ENCODE assay signal across 8 mouse cellular contexts in the genomic region with DNA sequence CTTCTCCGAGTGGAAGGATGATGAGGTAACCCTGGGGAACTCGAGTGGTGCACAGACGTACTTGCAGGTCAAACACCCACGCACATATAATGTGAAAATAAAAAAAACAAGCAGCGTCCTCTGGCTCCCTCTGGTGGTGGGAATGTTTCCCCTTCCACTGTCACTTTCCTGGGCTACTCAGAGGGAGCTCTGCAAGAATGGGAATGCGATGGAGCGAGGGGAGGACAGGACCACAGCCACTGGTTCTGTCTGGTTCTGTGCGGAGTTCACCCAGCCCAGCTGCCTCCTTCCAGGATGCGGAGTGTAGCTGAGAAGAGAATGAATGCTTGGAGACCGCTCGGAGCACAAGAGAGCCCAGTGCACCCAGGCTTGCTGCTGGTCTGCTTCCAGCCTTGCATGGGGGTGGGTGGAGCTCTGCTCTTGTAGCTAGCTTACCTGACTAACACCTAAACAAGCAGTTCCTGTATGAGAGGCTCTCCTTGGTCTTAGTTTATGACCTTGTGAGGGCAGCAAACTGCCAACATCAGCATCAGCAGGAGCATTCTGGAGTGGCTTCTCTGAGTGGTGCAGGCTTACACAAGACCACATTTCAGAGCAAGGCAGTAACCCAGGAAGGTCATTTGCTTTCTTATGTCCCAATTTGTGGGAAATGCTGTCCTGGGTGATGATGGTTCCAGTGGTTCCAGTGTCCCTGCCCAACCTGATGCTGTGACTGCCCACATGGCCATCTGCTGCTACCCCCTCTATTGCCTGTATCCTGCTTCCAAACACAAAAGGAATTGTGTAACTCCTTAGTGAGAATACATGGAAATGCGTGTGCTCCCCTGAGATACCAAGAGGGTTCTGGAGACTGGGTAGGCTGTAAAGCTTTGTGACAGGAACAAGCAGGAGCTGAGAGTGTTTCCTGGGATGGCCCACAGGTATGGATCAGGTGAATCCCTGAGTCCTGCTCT. TPM values are rescaled to one million over a fixed set of nuclear protein-coding genes. Genes with fewer than 3 reads are reported as not detected.
A peak's percentile ranks its signal among the peaks of the same experiment; 100 is the strongest.
DNase-seq lines count a peak whose midpoint lies in the region; ATAC-seq and TF ChIP-seq lines count a peak whose summit lies in the region.

No protein-coding gene starts in this region.

- TF ChIP-seq POLR2A in cortical plate, adult 2 months (IDR thresholded peaks at IDR 0.05; ENCODE audit: extremely low read depth, insufficient read depth, low read length): no peak

- peak; percentile 90 for TF ChIP-seq CTCF in cortical plate, adult 2 months (IDR thresholded peaks at IDR 0.05; ENCODE audit: extremely low read depth, insufficient read depth, low read length)

- peak; percentile 90 for DNase-seq in adipocyte (ENCODE audit: low spot score)
- peak; percentile 87 for DNase-seq in gastrocnemius, postnatal 10 days
- DNase-seq in induced T-regulatory cell, adult 2 months (ENCODE audit: low read depth): peak; percentile 90
- peak; percentile 78 to 84 for DNase-seq in left cerebral cortex, adult 8-10 months (ENCODE audit: low spot score in 2 of 2)
- peak; percentile 88 for DNase-seq in right cerebral cortex, adult 18-20 months
- peak; percentile 56 for DNase-seq in urinary bladder, adult 2 months (ENCODE audit: low spot score)

- ATAC-seq in megakaryocyte, adult 5-6 weeks (ENCODE audit: poor library complexity, severe bottlenecking): peak; percentile 68

- peak overlapping the region; percentile 45 for H3K27ac ChIP-seq in cortical plate, adult 2 months (ENCODE audit: insufficient read depth, low read length)

- H3K4me1 ChIP-seq in cortical plate, adult 2 months (ENCODE audit: control insufficient read depth, insufficient read depth, low read length): peaks cover 8% of the 10 kb centered on the region

- no peak overlapping the region for H3K4me3 ChIP-seq in cortical plate, adult 2 months (ENCODE audit: insufficient read depth, low read length)

RNA-seq across cellular contexts. Expression of a gene that starts 24.5 kb away (rescaled TPM):
- 102 and 104 TPM in 2 replicates for polyA plus RNA-seq in cortical plate, adult 2 months (2012; rRNA removed)
- 10 to 100 TPM; 32.6 to 35.2 TPM for total RNA-seq in gastrocnemius, postnatal 10 days (2021)
- 10 to 100 TPM; 65.1 to 79.3 (median 69.9) TPM for total RNA-seq in left cerebral cortex, adult 8-10 months (2022)
- 16.7 and 22.9 TPM in 2 replicates for total RNA-seq in megakaryocyte, adult 5-6 weeks (2015)
- total RNA-seq in megakaryocyte, adult 5-6 weeks (2017): 10.2 and 14.0 TPM in 2 replicates
- polyA plus RNA-seq in urinary bladder, adult 2 months (2012; rRNA removed): 59.9 and 64.6 TPM in 2 replicates

RNA-seq across cellular contexts. Expression of a gene that starts 28.0 kb away (rescaled TPM):
- 229 and 239 TPM in 2 replicates for polyA plus RNA-seq in cortical plate, adult 2 months (2012; rRNA removed)
- total RNA-seq in gastrocnemius, postnatal 10 days (2021): 10 to 100 TPM; 62.2 to 68.4 TPM
- 100 to 1,000 TPM; 210 to 220 (median 214) TPM for total RNA-seq in left cerebral cortex, adult 8-10 months (2022)
- total RNA-seq in megakaryocyte, adult 5-6 weeks (2015): 30.4 and 33.0 TPM in 2 replicates
- total RNA-seq in megakaryocyte, adult 5-6 weeks (2017): 32.1 and 41.0 TPM in 2 replicates
- 84.0 and 91.8 TPM in 2 replicates for polyA plus RNA-seq in urinary bladder, adult 2 months (2012; rRNA removed)

RNA-seq across cellular contexts. Expression of a gene that starts 33.9 kb away (rescaled TPM):
- polyA plus RNA-seq in cortical plate, adult 2 months (2012; rRNA removed): 58.4 and 59.4 TPM in 2 replicates
- 10 to 100 TPM; 28.1 to 33.4 TPM for total RNA-seq in gastrocnemius, postnatal 10 days (2021)
- 10 to 100 TPM; 74.5 to 92.0 (median 80.8) TPM for total RNA-seq in left cerebral cortex, adult 8-10 months (2022)
- total RNA-seq in megakaryocyte, adult 5-6 weeks (2015): 32.1 and 34.6 TPM in 2 replicates
- 11.3 and 18.3 TPM in 2 replicates for total RNA-seq in megakaryocyte, adult 5-6 weeks (2017)
- 21.5 and 41.1 TPM in 2 replicates for polyA plus RNA-seq in urinary bladder, adult 2 months (2012; rRNA removed)

RNA-seq across cellular contexts. Expression of a gene that starts 49.9 kb away (rescaled TPM):
- polyA plus RNA-seq in cortical plate, adult 2 months (2012; rRNA removed): 101 and 118 TPM in 2 replicates
- total RNA-seq in gastrocnemius, postnatal 10 days (2021): 10 to 100 TPM; 14.9 to 21.5 TPM
- 10 to 100 TPM; 48.8 to 58.9 (median 56.3) TPM for total RNA-seq in left cerebral cortex, adult 8-10 months (2022)
- 13.7 and 15.0 TPM in 2 replicates for total RNA-seq in megakaryocyte, adult 5-6 weeks (2015)
- total RNA-seq in megakaryocyte, adult 5-6 weeks (2017): 15.6 and 19.0 TPM in 2 replicates
- polyA plus RNA-seq in urinary bladder, adult 2 months (2012; rRNA removed): 56.9 and 77.5 TPM in 2 replicates
